Mouse (Mus musculus): ENCODE data around the gene Nfat5.

DNA sequence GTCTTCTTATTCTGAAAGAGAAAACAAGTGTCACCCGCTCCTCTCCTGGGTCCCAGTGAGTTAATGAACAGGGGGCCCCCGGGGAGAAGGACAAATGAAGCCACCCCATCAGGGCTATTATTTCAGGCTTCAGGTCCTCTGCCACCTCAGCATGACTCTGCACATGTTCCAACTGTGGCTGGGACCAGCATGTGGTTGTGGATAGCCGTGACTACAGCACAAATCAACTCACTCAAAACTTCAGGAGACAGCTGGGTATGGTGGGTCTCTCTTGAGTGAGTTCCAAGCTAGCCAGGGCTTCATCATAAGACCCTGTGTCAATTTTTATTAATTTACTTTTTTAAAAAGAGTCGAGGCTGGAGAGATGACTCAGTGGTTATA lies 97.9 kb downstream of the Nfat5 start:
- TF ChIP-seq POLR2A (IDR thresholded peaks at IDR 0.05; ENCODE audit: insufficient read depth, low read length) (no peak), CTCF (IDR thresholded peaks at IDR 0.05; ENCODE audit: low read depth, low read length) (no peak), EP300 (IDR thresholded peaks at IDR 0.05; ENCODE audit: insufficient read depth, low read depth, low read length) (no peak)

Measured in ES-Bruce4 (cell line).